Mouse (Mus musculus) stomach, embryonic 16.5 days (tissue): ENCODE measurements around the gene Usp6nl. TPM values are rescaled to one million over a fixed set of nuclear protein-coding genes. Genes with fewer than 3 reads are reported as not detected.

Experiments used
- ATAC-seq: fragments of 200-750 bp; cut with Nextera tagmentation; 2 replicates; pipeline ENCODE4 v1.8.0; 2017; ENCODE audit warnings: moderate number of reproducible peaks, moderate TSS enrichment; ENCODE audit not compliant: insufficient read depth, low FRiP score
- H3K27ac ChIP-seq: fragments of 300-500 bp; sonication (generic); 2 replicates; pipeline ENCODE4 v1.5.1; 2014; ENCODE audit warnings: low read length
- H3K27me3 ChIP-seq: fragments of 300-500 bp; sonication (generic); 2 replicates; pipeline ENCODE4 v1.6.1; 2014; ENCODE audit warnings: low read length, control low read depth, mixed read lengths; ENCODE audit not compliant: control insufficient read depth, insufficient read depth
- H3K36me3 ChIP-seq: fragments of 300-500 bp; sonication (generic); 2 replicates; pipeline ENCODE4 v1.6.1; 2014; ENCODE audit warnings: low read length; ENCODE audit not compliant: control insufficient read depth, insufficient read depth
- H3K4me1 ChIP-seq: fragments of 300-500 bp; sonication (generic); 2 replicates; pipeline ENCODE4 v1.6.1; 2014; ENCODE audit warnings: low read length, control low read depth, mixed read lengths; ENCODE audit not compliant: control insufficient read depth, insufficient read depth
- H3K4me2 ChIP-seq: fragments of 300-500 bp; sonication (generic); 2 replicates; pipeline ENCODE4 v1.6.1; 2014; ENCODE audit warnings: low read depth, low read length, mixed read lengths
- H3K4me3 ChIP-seq: fragments of 300-500 bp; sonication (generic); replicated peaks from 2 replicates; pipeline ENCODE4 v1.5.1; 2014; ENCODE audit warnings: mild to moderate bottlenecking, low read length
- H3K9ac ChIP-seq: fragments of 300-500 bp; sonication (generic); 2 replicates; pipeline ENCODE4 v1.6.1; 2014; ENCODE audit warnings: low read length
- H3K9me3 ChIP-seq: fragments of 300-500 bp; sonication (generic); replicated peaks from 2 replicates; pipeline ENCODE4 v1.6.1; 2016; ENCODE audit warnings: low read length, control low read depth; ENCODE audit not compliant: control insufficient read depth
- WGBS: fragments of 180-500 bp; shearing (Covaris S2); extraction: QIAGEN DNeasy Blood & Tissue Kit; methylation state at CpG from one replicate; pipeline ENCODE4 v1.1.7; 2014; 5-methylcytosine and 5-hydroxymethylcytosine counted together
- polyA plus RNA-seq: library from polyadenylated mRNA; unstranded; fragments of >200 nt; fragmentation: Nextera tagmentation; extraction: Ambion mirVana; gene quantifications from 2 replicates; pipeline ENCODE4 v1.2.1, GENCODE M21; 2015

Gene Usp6nl
- polyA plus RNA-seq: 9.4 and 10.4 TPM in 2 replicates

- peak within 1 kb of the TSS; percentile 92 for H3K9ac ChIP-seq
- peak within 1 kb of the TSS; percentile 51 for H3K4me2 ChIP-seq
- H3K27ac ChIP-seq: peak within 1 kb of the TSS; percentile 99
- H3K4me3 ChIP-seq: peak within 1 kb of the TSS; percentile 89
- no peaks in the 10 kb centered on the region for H3K36me3 ChIP-seq
- WGBS: under 1% methylated on average over 66 of the region's 75 CpGs
- H3K27me3 ChIP-seq: no peaks in the 10 kb centered on the region
- ATAC-seq: peak; percentile 92
- peaks cover 18% of the 10 kb centered on the region for H3K4me1 ChIP-seq
- H3K9me3 ChIP-seq: no peaks in the 10 kb centered on the region
These were observed at the start of gene Usp6nl for GRCm38 (mm10) chr2:6322376-6322901. Gene Usp6nl (plus strand): TSS chr2:6322667.

GRCm38 (mm10) chr2:6273392-6273845 is 49.0 kb upstream of the Usp6nl start:
- WGBS: 49% methylated on average over 10 of the region's 10 CpGs
- ATAC-seq: peak; percentile 37; the same call in 1 of the 2 replicates
- Histone ChIP-seq H3K36me3 (no peaks in the 10 kb centered on the region), H3K27me3 (no peaks in the 10 kb centered on the region), H3K9ac (no peak overlapping the region; the same call in 1 of the 2 replicates), H3K4me3 (no peak overlapping the region), H3K9me3 (no peaks in the 10 kb centered on the region), H3K4me1 (peaks cover 8% of the 10 kb centered on the region; the same call in 1 of the 2 replicates), H3K4me2 (no peak overlapping the region), H3K27ac (peak overlapping the region; percentile 61; the same call in 1 of the 2 replicates)

GRCm38 (mm10) chr2:6278813-6279530 is 43.5 kb upstream of the Usp6nl start:
- Histone ChIP-seq H3K4me1 (no peaks in the 10 kb centered on the region), H3K36me3 (no peaks in the 10 kb centered on the region), H3K9me3 (no peaks in the 10 kb centered on the region), H3K4me2 (no peak overlapping the region), H3K27ac (no peak overlapping the region; the same call in 1 of the 2 replicates), H3K9ac (no peak overlapping the region), H3K27me3 (no peaks in the 10 kb centered on the region), H3K4me3 (no peak overlapping the region)
- no peak for ATAC-seq
- 79% methylated on average over 10 of the region's 10 CpGs for WGBS

GRCm38 (mm10) chr2:6279614-6280301 is 42.7 kb upstream of the Usp6nl start:
- H3K9ac ChIP-seq: no peak overlapping the region
- H3K4me2 ChIP-seq: no peak overlapping the region
- no peaks in the 10 kb centered on the region for H3K36me3 ChIP-seq
- no peaks in the 10 kb centered on the region for H3K9me3 ChIP-seq
- no peak for ATAC-seq
- no peaks in the 10 kb centered on the region; the same call in 1 of the 2 replicates for H3K4me1 ChIP-seq
- 39% methylated on average over 10 of the region's 10 CpGs for WGBS
- no peak overlapping the region for H3K4me3 ChIP-seq
- no peaks in the 10 kb centered on the region for H3K27me3 ChIP-seq
- no peak overlapping the region for H3K27ac ChIP-seq

- no peak overlapping the region for H3K4me3 ChIP-seq
- peaks cover 4% of the 10 kb centered on the region; the same call in 1 of the 2 replicates for H3K4me1 ChIP-seq
- H3K36me3 ChIP-seq: no peaks in the 10 kb centered on the region
- no peak overlapping the region for H3K9ac ChIP-seq
- no peak overlapping the region for H3K4me2 ChIP-seq
- H3K9me3 ChIP-seq: no peaks in the 10 kb centered on the region
- 76% methylated on average over 2 of the region's 2 CpGs for WGBS
- H3K27ac ChIP-seq: no peak overlapping the region
- H3K27me3 ChIP-seq: no peaks in the 10 kb centered on the region
- no peak for ATAC-seq
These were observed 38.9 kb upstream of the Usp6nl start for GRCm38 (mm10) chr2:6283569-6283968.

GRCm38 (mm10) chr2:6284784-6285183 is 37.7 kb upstream of the Usp6nl start:
- peaks cover 4% of the 10 kb centered on the region; the same call in 1 of the 2 replicates for H3K4me1 ChIP-seq
- ATAC-seq: no peak
- H3K27ac ChIP-seq: no peak overlapping the region
- no peak overlapping the region for H3K4me3 ChIP-seq
- no peak overlapping the region for H3K4me2 ChIP-seq
- WGBS: 55% methylated on average over 3 of the region's 3 CpGs
- no peaks in the 10 kb centered on the region for H3K9me3 ChIP-seq
- no peaks in the 10 kb centered on the region for H3K36me3 ChIP-seq
- H3K27me3 ChIP-seq: no peaks in the 10 kb centered on the region
- no peak overlapping the region for H3K9ac ChIP-seq

GRCm38 (mm10) chr2:6285794-6286193 is 36.7 kb upstream of the Usp6nl start:
- no peaks in the 10 kb centered on the region for H3K36me3 ChIP-seq
- WGBS: 74% methylated on average over 1 of the region's 1 CpGs
- no peak overlapping the region for H3K27ac ChIP-seq
- H3K4me2 ChIP-seq: no peak overlapping the region
- H3K4me3 ChIP-seq: no peak overlapping the region
- no peak overlapping the region for H3K9ac ChIP-seq
- peaks cover 4% of the 10 kb centered on the region; the same call in 1 of the 2 replicates for H3K4me1 ChIP-seq
- H3K27me3 ChIP-seq: no peaks in the 10 kb centered on the region
- no peaks in the 10 kb centered on the region for H3K9me3 ChIP-seq
- ATAC-seq: no peak

GRCm38 (mm10) chr2:6293825-6294444 is 28.5 kb upstream of the Usp6nl start:
- Histone ChIP-seq H3K27ac (no peak overlapping the region; the same call in 1 of the 2 replicates), H3K4me1 (0 out of 2 replicates have a peak, but pooled peaks cover 6% of the 10 kb centered on the region), H3K4me3 (no peak overlapping the region), H3K27me3 (no peaks in the 10 kb centered on the region), H3K9me3 (no peaks in the 10 kb centered on the region), H3K4me2 (no peak overlapping the region), H3K36me3 (no peaks in the 10 kb centered on the region), H3K9ac (no peak overlapping the region)
- no peak for ATAC-seq
- 60% methylated on average over 11 of the region's 11 CpGs for WGBS
